Mouse (Mus musculus) bone marrow, adult 2 months (tissue): ENCODE data around the gene Oprl1.

Experiments used
- CTCF ChIP-seq: fragments of 200-500 bp; IDR thresholded peaks from 2 replicates; pipeline ENCODE4 v1.5.1; 2011; ENCODE audit warnings: low read length, control low read depth; ENCODE audit not compliant: control insufficient read depth, insufficient read depth
- POLR2A ChIP-seq: fragments of 200-500 bp; IDR thresholded peaks from 2 replicates; pipeline ENCODE4 v1.6.1; 2011; ENCODE audit warnings: low read depth, mild to moderate bottlenecking, control low read depth, low read length, borderline replicate concordance; ENCODE audit not compliant: control insufficient read depth

DNA sequence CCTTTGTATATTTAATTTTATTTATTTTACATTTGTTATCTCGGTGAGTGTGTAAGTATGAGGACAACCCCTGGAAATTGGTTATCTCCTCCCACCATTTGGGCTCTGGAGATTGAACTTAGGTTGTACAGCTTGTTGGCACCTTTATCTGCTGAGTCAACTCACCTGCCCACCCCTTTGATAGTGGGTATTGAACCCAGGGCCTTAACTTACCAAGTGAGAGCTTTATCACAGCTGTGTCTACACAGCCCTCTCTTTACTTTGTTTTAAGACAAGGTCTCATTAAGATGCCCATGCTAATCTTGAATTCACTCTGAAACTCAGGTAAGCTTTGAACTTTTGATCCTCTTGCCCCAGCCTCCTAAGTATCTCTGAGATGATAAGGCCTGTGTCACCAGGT, 32.8 kb upstream of the Oprl1 start:
- TF ChIP-seq CTCF (no peak), POLR2A (no peak)
